Comparison of ENCODE assay signal across 8 mouse cellular contexts in the genomic region with DNA sequence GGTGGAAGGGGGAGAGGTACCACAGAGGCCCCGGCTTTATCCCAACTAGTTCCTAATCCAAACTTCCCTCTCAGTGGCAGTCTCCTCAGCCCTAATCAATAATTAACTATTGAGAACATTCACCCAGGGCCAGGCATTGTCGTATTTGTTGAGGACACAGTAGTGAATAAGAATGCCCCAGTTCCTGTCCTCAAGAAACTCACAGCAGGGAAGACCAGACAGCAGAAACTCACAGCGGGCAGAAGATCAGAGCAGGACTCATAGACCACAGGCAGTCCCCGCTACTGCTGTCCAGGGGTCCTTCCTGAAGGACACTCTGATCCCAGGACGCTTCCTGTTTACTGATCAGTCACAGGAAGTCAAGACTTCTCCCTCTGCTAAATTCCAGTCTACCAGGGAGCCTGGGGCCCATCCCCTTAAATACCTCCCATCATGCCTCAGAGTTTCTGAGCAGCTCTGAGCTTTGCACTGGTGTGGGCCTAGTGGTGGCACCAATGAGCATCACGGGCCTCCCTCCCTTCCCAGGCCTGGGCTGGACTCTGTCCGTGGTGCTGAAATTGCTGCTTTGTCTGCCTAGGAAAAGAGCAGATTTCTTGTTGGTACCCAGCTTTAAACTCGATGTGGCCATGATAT. TPM values are rescaled to one million over a fixed set of nuclear protein-coding genes. Genes with fewer than 3 reads are reported as not detected.
A peak's percentile ranks its signal among the peaks of the same experiment; 100 is the strongest.
DNase-seq lines count a peak whose midpoint lies in the region; ATAC-seq lines count a peak whose summit lies in the region.

No protein-coding gene starts in this region.

- no peak overlapping the region for H3K4me2 ChIP-seq in limb, embryonic 13.5 days (replicated peaks)

- H3K27me3 ChIP-seq in limb, embryonic 13.5 days = no peaks in the 10 kb centered on the region

- H3K4me1 ChIP-seq in limb, embryonic 13.5 days = no peaks in the 10 kb centered on the region

- peak; percentile 58 to 75; a peak in 3 of 4 replicates for ATAC-seq in hematopoietic stem cell, adult 5-6 weeks (replicated peaks in 1 of 2; ENCODE audit: insufficient read depth in 1 of 2, low FRiP score in 2 of 2, low TSS enrichment in 1 of 2, low read depth in 1 of 2, poor library complexity in 2 of 2, severe bottlenecking in 2 of 2)
- peak; percentile 72 for ATAC-seq in limb, embryonic 13.5 days (ENCODE audit: low FRiP score, low read depth)

- no peak overlapping the region for H3K4me3 ChIP-seq in limb, embryonic 13.5 days

- H3K27ac ChIP-seq in limb, embryonic 13.5 days = no peak overlapping the region

- DNase-seq in left cerebral cortex, postnatal 4 days = peak; percentile 48
- DNase-seq in left cerebral cortex, adult 18-20 months (ENCODE audit: low spot score in 2 of 2) = no peak
- DNase-seq in adipocyte (ENCODE audit: low spot score) = peak; percentile 76
- DNase-seq in retina, postnatal 1 day = peak; percentile 88
- DNase-seq in layer of hippocampus, adult 9-11 months = no peak
- DNase-seq in cerebellum, postnatal 25 days = no peak

- intact Hi-C loops in left cerebral cortex, postnatal 4 days (cut with DNase I) = no loop called here

- no peaks in the 10 kb centered on the region for H3K36me3 ChIP-seq in limb, embryonic 13.5 days

- WGBS in limb, embryonic 13.5 days = 15% methylated on average over 8 of the region's 8 CpGs

- no peak overlapping the region for H3K9ac ChIP-seq in limb, embryonic 13.5 days

- no peaks in the 10 kb centered on the region for H3K9me3 ChIP-seq in limb, embryonic 13.5 days

RNA-seq across cellular contexts. Expression of a gene that starts 45.6 kb away (rescaled TPM):
- total RNA-seq in left cerebral cortex, postnatal 4 days (2021) = 10 to 100 TPM; 87.7 to 95.8 TPM
- total RNA-seq in left cerebral cortex, adult 18-20 months (2021) = 10 to 100 TPM; 91.6 to 92.4 TPM
- 0.38 and 0.50 TPM in 2 replicates for total RNA-seq in hematopoietic stem cell, adult 5-6 weeks (2017)
- polyA plus RNA-seq in limb, embryonic 13.5 days (2015; fragmentation: Nextera tagmentation; extraction: Ambion mirVana) = 6.5 and 6.6 TPM in 2 replicates

Comparison
In these comparisons a context has a peak if more than half of its experiments do, and no peak if none do; other contexts are left out.
1. DNase-seq: peak in left cerebral cortex, postnatal 4 days (single experiment), adipocyte (single experiment) and retina, postnatal 1 day (single experiment); none in left cerebral cortex, adult 18-20 months (0 of 2), layer of hippocampus, adult 9-11 months (single experiment) and cerebellum, postnatal 25 days (0 of 2).
2. RNA of a gene that starts 45.6 kb away (total RNA-seq): 87.7 to 95.8 TPM in left cerebral cortex, postnatal 4 days and 91.6 to 92.4 TPM in left cerebral cortex, adult 18-20 months; 0.38 to 0.50 TPM in hematopoietic stem cell, adult 5-6 weeks; every median in the first group is over 10 times any median in the second.